Mouse (Mus musculus): ENCODE measurements at regions not wholly inside any gene's neighbourhood (a gene's known extent, or its start where the extent isn't known, plus 50 kb on each side); places are given as distances from the start of the nearest gene placed in this dataset.

DNA sequence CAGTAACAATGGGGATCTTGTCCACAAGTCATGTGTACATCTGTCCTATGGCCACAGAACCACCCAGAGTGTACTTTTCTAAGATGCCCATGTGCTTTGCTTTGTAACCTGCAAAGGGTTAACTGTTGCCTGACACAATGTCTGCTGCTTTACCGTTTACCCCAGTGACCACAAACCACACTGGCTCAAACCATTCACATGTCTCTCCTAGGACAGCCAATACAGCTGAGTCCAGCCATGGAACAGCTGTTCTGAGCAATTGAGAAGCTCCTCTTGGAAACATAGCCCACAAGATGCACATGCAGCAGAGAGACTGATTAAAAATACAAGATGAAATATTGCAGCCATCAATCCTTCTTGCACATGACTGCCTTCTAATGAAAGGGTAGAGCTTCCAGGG lies 561.5 kb upstream of the Plxna2 start:
- TF ChIP-seq TAL1 (IDR thresholded peaks at IDR 0.05; ENCODE audit: low read length) (no peak), GATA1 (IDR thresholded peaks at IDR 0.05; ENCODE audit: low read length) (no peak)
- no peaks in the 10 kb centered on the region for H3K4me1 ChIP-seq (ENCODE audit: control insufficient read depth)
- no peaks in the 10 kb centered on the region for H3K27me3 ChIP-seq (ENCODE audit: control insufficient read depth)

DNA sequence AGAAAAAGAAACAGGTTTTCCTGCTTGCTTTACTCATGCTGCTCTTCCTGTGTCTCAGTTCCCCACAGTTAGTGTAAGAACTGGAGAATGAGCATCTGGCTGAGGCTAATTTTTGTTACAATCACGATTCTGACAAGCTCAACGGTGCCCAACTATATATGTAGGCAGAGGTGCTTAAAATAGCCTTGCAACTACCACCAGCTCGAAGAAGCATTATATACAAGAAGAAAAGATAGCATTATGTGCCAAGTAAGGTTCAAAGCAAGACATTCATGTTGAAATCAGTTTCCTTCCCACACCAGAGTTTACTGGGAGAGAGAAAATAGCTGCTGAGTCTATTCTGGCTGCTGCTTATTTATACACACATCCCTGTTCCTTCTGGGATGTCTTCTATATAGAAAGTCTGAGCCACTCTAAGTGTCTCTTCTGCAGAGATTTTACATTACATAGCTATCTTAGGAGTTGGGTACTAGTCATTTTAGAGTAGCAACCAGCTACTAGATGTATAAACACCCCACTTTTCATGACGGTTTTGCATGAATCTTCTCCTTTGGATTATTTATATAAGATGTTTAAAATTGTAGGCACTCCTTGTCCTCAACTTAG lies 568.2 kb upstream of the Plxna2 start:
- TF ChIP-seq GATA1 (IDR thresholded peaks at IDR 0.05; ENCODE audit: low read length) (no peak), TAL1 (IDR thresholded peaks at IDR 0.05; ENCODE audit: low read length) (no peak)
- no peaks in the 10 kb centered on the region for H3K27me3 ChIP-seq (ENCODE audit: control insufficient read depth)

More for the DNA sequence above, 561.5 kb upstream of the Plxna2 start:
- no peaks in the 10 kb centered on the region for H3K36me3 ChIP-seq (ENCODE audit: control insufficient read depth)
- no peak overlapping the region for H3K4me3 ChIP-seq (replicated peaks)
- H3K9me3 ChIP-seq (ENCODE audit: control insufficient read depth, low read length), result no peaks in the 10 kb centered on the region

DNA sequence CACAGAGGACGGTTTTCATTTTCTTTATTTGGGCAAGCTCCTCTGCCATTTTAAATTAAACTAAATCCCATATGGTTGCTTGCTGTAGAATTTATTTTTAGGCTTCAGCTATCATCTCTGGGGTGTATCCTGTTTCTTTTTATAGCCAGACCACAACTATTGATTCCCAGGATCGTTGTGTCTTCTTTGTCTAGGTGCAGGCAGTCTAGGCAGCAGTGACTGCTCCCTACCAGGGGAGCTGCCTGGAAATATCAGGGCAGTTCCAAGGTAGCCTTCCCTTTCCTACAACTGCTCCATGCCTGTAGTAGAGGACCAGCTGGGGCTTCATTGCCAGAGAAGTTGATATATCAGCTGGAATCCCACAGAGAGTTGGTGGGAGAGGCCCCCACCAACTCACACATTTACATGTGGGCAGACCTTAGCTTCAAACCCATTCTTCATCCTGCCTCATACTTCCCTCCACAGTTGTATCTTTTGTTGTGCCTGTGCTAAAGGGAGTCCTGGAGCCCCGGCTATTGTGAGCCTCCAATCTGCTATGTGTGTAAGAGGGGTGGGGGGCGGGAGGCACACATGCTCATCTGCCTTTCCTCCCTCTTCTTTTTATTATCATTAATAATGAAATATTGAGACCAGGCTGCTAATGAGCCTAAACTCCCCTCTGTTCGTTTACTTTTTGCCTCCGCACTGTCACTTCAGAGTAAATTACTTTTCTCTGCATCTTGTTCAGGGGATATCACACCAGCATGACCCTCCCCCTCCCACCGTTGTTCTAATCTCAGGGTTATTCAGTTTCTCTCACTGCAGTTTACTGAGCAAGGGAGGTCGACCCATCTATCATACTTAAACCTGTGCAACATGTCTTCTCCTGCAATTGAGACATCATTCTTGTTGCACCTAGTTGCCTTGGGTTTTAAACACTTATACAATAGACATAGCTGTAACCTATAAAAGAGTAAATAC lies 576.3 kb upstream of the Plxna2 start:
- H3K36me3 ChIP-seq (ENCODE audit: control insufficient read depth), result no peaks in the 10 kb centered on the region
- no peak overlapping the region for H3K4me3 ChIP-seq (replicated peaks)
- H3K4me1 ChIP-seq (ENCODE audit: control insufficient read depth), result no peaks in the 10 kb centered on the region
- TF ChIP-seq GATA1 (IDR thresholded peaks at IDR 0.05; ENCODE audit: low read length), result no peak
- no peak for TF ChIP-seq TAL1 (IDR thresholded peaks at IDR 0.05; ENCODE audit: low read length)
- no peaks in the 10 kb centered on the region for H3K27me3 ChIP-seq (ENCODE audit: control insufficient read depth)
- no peaks in the 10 kb centered on the region for H3K9me3 ChIP-seq (ENCODE audit: control insufficient read depth, low read length)

More for the DNA sequence above, 568.2 kb upstream of the Plxna2 start:
- no peaks in the 10 kb centered on the region for H3K9me3 ChIP-seq (ENCODE audit: control insufficient read depth, low read length)
- no peaks in the 10 kb centered on the region for H3K36me3 ChIP-seq (ENCODE audit: control insufficient read depth)
- H3K4me1 ChIP-seq (ENCODE audit: control insufficient read depth), result no peaks in the 10 kb centered on the region
- H3K4me3 ChIP-seq (replicated peaks), result no peak overlapping the region

DNA sequence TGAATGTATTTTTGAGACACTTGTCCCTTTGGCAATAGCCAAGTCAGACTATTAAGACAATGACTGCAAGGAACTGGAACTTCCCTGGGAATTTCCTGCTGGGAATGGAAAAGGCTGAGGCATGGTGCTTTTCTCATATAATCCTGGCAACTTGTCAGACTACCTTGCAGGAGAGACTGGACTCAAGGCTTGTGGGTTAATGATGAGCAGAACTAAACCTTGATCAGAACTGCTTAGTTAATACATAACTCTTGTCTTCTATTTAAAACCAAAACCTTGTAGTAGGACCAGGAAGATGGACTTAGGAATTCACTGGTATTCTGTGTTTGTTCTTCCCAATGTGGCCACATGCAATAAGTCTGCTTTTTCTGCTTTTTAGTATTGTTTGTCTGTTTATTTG lies 579.3 kb upstream of the Plxna2 start:
- Histone ChIP-seq H3K4me1 (ENCODE audit: control insufficient read depth) (no peaks in the 10 kb centered on the region), H3K36me3 (ENCODE audit: control insufficient read depth) (no peaks in the 10 kb centered on the region), H3K9me3 (ENCODE audit: control insufficient read depth, low read length) (no peaks in the 10 kb centered on the region), H3K4me3 (replicated peaks) (no peak overlapping the region), H3K27me3 (ENCODE audit: control insufficient read depth) (no peaks in the 10 kb centered on the region)
- no peak for TF ChIP-seq TAL1 (IDR thresholded peaks at IDR 0.05; ENCODE audit: low read length)
- TF ChIP-seq GATA1 (IDR thresholded peaks at IDR 0.05; ENCODE audit: low read length), result no peak

DNA sequence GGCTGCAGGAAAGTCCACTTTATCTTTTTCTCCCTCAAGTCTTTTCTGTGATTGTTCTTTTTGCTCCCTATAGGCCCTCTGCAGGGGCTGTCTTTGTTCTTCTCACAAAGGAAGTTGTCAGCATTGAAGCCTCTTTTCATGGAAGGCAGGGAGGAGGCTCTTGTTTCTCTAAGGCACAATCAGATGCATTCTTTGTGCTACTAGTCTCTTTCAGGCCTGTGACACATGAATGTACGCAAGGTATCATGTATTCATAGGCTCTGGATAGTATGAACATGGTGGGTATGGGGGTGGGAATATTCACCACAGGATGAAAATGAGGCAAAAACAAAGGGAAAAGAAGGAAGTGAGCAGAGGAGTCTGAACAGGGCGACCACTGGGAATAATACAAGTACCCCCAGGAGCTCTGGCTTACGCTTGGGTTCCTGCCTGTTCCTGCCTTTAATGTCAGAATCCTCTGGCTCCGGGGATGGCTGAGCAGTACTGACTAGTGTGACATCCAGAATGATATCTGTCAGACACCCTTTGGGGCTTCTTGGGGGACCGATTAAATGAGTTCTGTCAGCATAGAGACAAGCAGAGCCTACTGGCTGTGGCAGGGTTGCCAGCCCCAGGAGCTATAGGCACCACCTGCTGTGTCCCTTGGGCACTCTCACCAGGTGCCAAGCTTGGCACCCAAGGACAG lies 583.7 kb upstream of the Plxna2 start:
- no peak overlapping the region for H3K4me3 ChIP-seq (replicated peaks)
- H3K27me3 ChIP-seq (ENCODE audit: control insufficient read depth), result no peaks in the 10 kb centered on the region
- TF ChIP-seq TAL1 (IDR thresholded peaks at IDR 0.05; ENCODE audit: low read length) (no peak), GATA1 (IDR thresholded peaks at IDR 0.05; ENCODE audit: low read length) (no peak)
- no peaks in the 10 kb centered on the region for H3K9me3 ChIP-seq (ENCODE audit: control insufficient read depth, low read length)
- H3K36me3 ChIP-seq (ENCODE audit: control insufficient read depth), result no peaks in the 10 kb centered on the region
- H3K4me1 ChIP-seq (ENCODE audit: control insufficient read depth), result no peaks in the 10 kb centered on the region

DNA sequence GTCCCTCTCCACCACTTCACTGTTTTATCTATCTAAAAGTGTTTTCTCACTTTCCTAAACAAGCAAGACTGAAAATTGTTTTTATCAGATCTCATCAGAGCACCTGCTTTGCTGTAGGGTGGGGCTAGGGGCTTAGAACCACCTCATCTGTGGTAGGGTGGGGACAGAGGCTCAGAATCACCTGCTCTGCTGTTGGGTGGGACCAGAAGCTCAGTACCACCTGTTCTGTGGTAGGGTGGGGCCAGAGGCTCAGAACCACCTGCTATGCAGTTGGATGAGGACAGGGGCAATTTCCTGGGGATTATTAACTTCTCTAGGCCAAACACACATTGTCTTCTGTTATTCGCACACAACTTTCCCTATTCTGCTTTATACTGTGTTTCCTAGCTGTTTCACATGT lies 585.4 kb upstream of the Plxna2 start:
- Histone ChIP-seq H3K36me3 (ENCODE audit: control insufficient read depth) (no peaks in the 10 kb centered on the region), H3K27me3 (ENCODE audit: control insufficient read depth) (no peaks in the 10 kb centered on the region), H3K4me1 (ENCODE audit: control insufficient read depth) (no peaks in the 10 kb centered on the region), H3K9me3 (ENCODE audit: control insufficient read depth, low read length) (no peaks in the 10 kb centered on the region), H3K4me3 (replicated peaks) (no peak overlapping the region)
- TF ChIP-seq TAL1 (IDR thresholded peaks at IDR 0.05; ENCODE audit: low read length), result no peak
- TF ChIP-seq GATA1 (IDR thresholded peaks at IDR 0.05; ENCODE audit: low read length), result no peak

DNA sequence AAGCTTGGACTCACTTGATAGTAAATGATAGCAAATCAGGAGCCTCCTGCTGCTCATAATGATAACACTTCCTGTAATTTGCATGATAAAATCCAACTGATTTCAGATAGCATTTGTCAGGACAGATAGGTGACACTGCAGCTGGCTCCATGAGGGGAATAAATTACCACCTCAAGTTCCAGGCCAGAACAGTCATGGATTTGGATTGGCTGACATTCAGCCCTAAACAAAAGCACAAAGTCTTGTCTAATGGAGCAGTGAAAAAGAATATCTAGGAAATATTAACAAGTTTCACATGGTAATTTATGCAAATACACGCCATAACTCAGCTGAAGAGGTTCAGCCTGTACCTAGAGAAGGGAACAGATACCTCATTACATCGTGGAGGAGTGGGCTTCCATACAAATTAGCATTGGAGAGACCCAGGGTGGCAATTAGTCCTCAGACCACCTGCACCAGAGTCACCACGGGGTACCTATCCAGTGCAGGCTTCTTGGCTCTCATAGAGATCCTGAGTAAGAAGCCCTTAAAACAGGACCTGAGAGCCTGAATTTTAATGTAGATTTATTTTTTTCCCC lies 587.3 kb upstream of the Plxna2 start:
- Histone ChIP-seq H3K9me3 (ENCODE audit: control insufficient read depth, low read length) (no peaks in the 10 kb centered on the region), H3K27me3 (ENCODE audit: control insufficient read depth) (no peaks in the 10 kb centered on the region), H3K36me3 (ENCODE audit: control insufficient read depth) (no peaks in the 10 kb centered on the region), H3K4me1 (ENCODE audit: control insufficient read depth) (no peaks in the 10 kb centered on the region), H3K4me3 (replicated peaks) (no peak overlapping the region)
- TF ChIP-seq GATA1 (IDR thresholded peaks at IDR 0.05; ENCODE audit: low read length), result no peak
- TF ChIP-seq TAL1 (IDR thresholded peaks at IDR 0.05; ENCODE audit: low read length), result no peak

DNA sequence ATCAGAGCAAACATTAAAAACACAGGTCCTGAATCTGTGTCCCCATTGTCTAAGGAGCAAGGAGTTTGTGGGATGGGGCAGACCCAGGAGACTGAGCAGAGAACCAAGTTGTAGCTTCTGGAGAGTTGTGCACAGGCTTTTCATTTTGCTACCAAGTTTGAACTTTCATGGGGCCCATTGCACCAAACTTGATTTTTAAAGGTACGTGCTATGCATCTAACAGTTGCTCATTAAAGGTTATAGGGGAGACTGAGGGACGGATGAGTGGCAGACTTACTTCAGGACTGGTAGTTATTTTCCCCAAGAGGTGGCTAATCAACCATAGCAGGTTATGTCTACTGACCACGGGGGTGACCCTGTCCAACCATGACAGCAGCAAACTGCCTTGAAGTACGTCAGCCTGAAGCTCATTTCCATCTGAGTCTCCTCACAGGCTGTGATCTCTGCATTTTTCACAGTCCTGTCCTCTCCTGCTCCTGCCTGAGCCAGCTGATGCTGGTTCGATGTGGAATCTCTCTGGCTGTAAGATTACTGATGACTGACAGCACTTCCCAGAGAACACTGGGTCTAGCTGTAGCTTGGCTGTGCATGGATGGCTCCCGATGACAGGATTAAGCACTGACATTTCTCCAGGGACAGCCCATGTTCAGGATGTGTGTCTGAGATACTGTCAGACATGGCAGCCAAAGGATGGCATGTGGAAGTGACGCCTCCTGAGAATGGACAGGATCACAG lies 590.9 kb upstream of the Plxna2 start:
- H3K36me3 ChIP-seq (ENCODE audit: control insufficient read depth), result no peaks in the 10 kb centered on the region
- TF ChIP-seq GATA1 (IDR thresholded peaks at IDR 0.05; ENCODE audit: low read length) (no peak), TAL1 (IDR thresholded peaks at IDR 0.05; ENCODE audit: low read length) (no peak)
- no peaks in the 10 kb centered on the region for H3K27me3 ChIP-seq (ENCODE audit: control insufficient read depth)
- H3K9me3 ChIP-seq (ENCODE audit: control insufficient read depth, low read length), result no peaks in the 10 kb centered on the region
- H3K4me3 ChIP-seq (replicated peaks), result no peak overlapping the region
- no peaks in the 10 kb centered on the region for H3K4me1 ChIP-seq (ENCODE audit: control insufficient read depth)
